Mouse (Mus musculus) testis, adult 2 months (tissue): ENCODE measurements around the gene Gm10518.

Experiments
- CTCF ChIP-seq: fragments of 200-500 bp; IDR thresholded peaks from 2 replicates; pipeline ENCODE4 v1.5.1; 2012; ENCODE audit warnings: low read depth, mild to moderate bottlenecking, inconsistent platforms, low read length, moderate library complexity; ENCODE audit not compliant: control insufficient read depth, insufficient read depth, insufficient replicate concordance
- POLR2A ChIP-seq: fragments of 200-500 bp; IDR thresholded peaks from 2 replicates; pipeline ENCODE4 v1.6.1; 2012; ENCODE audit warnings: low read depth, mild to moderate bottlenecking, inconsistent platforms, low read length, moderate library complexity; ENCODE audit not compliant: control insufficient read depth

- TF ChIP-seq POLR2A (no peak), CTCF (no peak)
Observed at GRCm38 (mm10) chr1:179760553-179760952, 42.6 kb upstream of the Gm10518 start.
